Mouse (Mus musculus): Measurements from ENCODE around the gene Gmds. TPM values are rescaled to one million over a fixed set of nuclear protein-coding genes. Genes with fewer than 3 reads are reported as not detected.

The Gmds gene
- polyA plus RNA-seq, 1 experiment from 2014 or later, result 40.5 TPM

GRCm38 (mm10) chr13:32337735-32338512 is 616 bp downstream of the Gmds start:
- 5% methylated on average over 29 of the region's 32 CpGs for whole genome bisulfite sequencing
- ATAC-seq (ENCODE audit: low read depth), result peak; percentile 82
- H3K27ac ChIP-seq (ENCODE audit: low read depth, low read length), result peak overlapping the region; percentile 11; the same call in 1 of the 2 replicates

GRCm38 (mm10) chr13:32318309-32318708 is 20.2 kb downstream of the Gmds start:
- Histone ChIP-seq H3K27me3 (ENCODE audit: control insufficient read depth, insufficient read depth, low read length) (no peaks in the 10 kb centered on the region), H3K36me3 (ENCODE audit: control insufficient read depth, insufficient read depth, low read length) (no peaks in the 10 kb centered on the region), H3K4me3 (ENCODE audit: low read depth, low read length) (no peak overlapping the region), H3K4me1 (ENCODE audit: control insufficient read depth, insufficient read depth, low read length) (no peaks in the 10 kb centered on the region), H3K9ac (replicated peaks; ENCODE audit: low read depth, low read length) (no peak overlapping the region), H3K4me2 (ENCODE audit: low read depth, low read length) (no peak overlapping the region), H3K9me3 (ENCODE audit: control insufficient read depth, low read length) (no peaks in the 10 kb centered on the region), H3K27ac (ENCODE audit: low read depth, low read length) (no peak overlapping the region)
- WGBS, result 86% methylated on average over 4 of the region's 4 CpGs
- no peak for ATAC-seq (ENCODE audit: low read depth)

More at GRCm38 (mm10) chr13:32337735-32338512, 616 bp downstream of the Gmds start:
- Histone ChIP-seq H3K4me2 (ENCODE audit: low read depth, low read length) (peak overlapping the region; percentile 65), H3K9me3 (ENCODE audit: control insufficient read depth, low read length) (no peaks in the 10 kb centered on the region), H3K36me3 (ENCODE audit: control insufficient read depth, insufficient read depth, low read length) (no peaks in the 10 kb centered on the region), H3K4me1 (ENCODE audit: control insufficient read depth, insufficient read depth, low read length) (no peaks in the 10 kb centered on the region), H3K4me3 (ENCODE audit: low read depth, low read length) (peak overlapping the region; percentile 52), H3K9ac (replicated peaks; ENCODE audit: low read depth, low read length) (peak overlapping the region; percentile 52), H3K27me3 (ENCODE audit: control insufficient read depth, insufficient read depth, low read length) (no peaks in the 10 kb centered on the region)

DNA sequence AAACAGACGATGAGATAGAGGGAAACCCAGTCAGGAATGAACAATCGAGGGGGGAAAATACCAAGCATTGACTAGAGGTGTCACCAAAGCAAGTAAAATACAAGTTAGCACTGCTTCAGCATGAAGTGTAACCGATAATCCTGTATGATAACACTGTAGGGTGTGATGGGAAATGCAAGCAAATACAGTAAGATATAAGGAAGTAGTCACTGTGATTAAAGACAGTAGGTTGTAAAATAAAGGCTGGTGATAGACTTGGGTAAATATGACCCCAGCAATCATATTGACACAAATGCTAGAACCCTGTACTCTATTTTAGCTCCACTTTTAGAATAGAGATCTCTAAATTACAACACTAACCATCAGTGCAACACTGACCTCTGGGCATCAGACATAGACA is 21.2 kb downstream of the Gmds start:
- no peak overlapping the region for H3K9ac ChIP-seq (replicated peaks; ENCODE audit: low read depth, low read length)
- ATAC-seq (ENCODE audit: low read depth), result no peak
- H3K27me3 ChIP-seq (ENCODE audit: control insufficient read depth, insufficient read depth, low read length), result no peaks in the 10 kb centered on the region
- H3K9me3 ChIP-seq (ENCODE audit: control insufficient read depth, low read length), result no peaks in the 10 kb centered on the region
- H3K36me3 ChIP-seq (ENCODE audit: control insufficient read depth, insufficient read depth, low read length), result no peaks in the 10 kb centered on the region
- no peak overlapping the region for H3K27ac ChIP-seq (ENCODE audit: low read depth, low read length)
- H3K4me2 ChIP-seq (ENCODE audit: low read depth, low read length), result no peak overlapping the region
- no peaks in the 10 kb centered on the region for H3K4me1 ChIP-seq (ENCODE audit: control insufficient read depth, insufficient read depth, low read length)
- H3K4me3 ChIP-seq (ENCODE audit: low read depth, low read length), result no peak overlapping the region
- 88% methylated on average over 3 of the region's 3 CpGs for WGBS

GRCm38 (mm10) chr13:32312663-32313062 is 25.9 kb downstream of the Gmds start:
- H3K4me3 ChIP-seq (ENCODE audit: low read depth, low read length), result no peak overlapping the region

GRCm38 (mm10) chr13:32311476-32311875 is 27.1 kb downstream of the Gmds start:
- no peaks in the 10 kb centered on the region for H3K27me3 ChIP-seq (ENCODE audit: control insufficient read depth, insufficient read depth, low read length)
- H3K4me3 ChIP-seq (ENCODE audit: low read depth, low read length), result no peak overlapping the region
- no peak overlapping the region for H3K9ac ChIP-seq (replicated peaks; ENCODE audit: low read depth, low read length)
- no peaks in the 10 kb centered on the region for H3K36me3 ChIP-seq (ENCODE audit: control insufficient read depth, insufficient read depth, low read length)
- no peak overlapping the region for H3K4me2 ChIP-seq (ENCODE audit: low read depth, low read length)
- H3K9me3 ChIP-seq (ENCODE audit: control insufficient read depth, low read length), result no peaks in the 10 kb centered on the region
- 91% methylated on average over 2 of the region's 2 CpGs for WGBS
- H3K4me1 ChIP-seq (ENCODE audit: control insufficient read depth, insufficient read depth, low read length), result no peaks in the 10 kb centered on the region
- H3K27ac ChIP-seq (ENCODE audit: low read depth, low read length), result no peak overlapping the region
- no peak for ATAC-seq (ENCODE audit: low read depth)

More at GRCm38 (mm10) chr13:32312663-32313062, 25.9 kb downstream of the Gmds start:
- Histone ChIP-seq H3K9me3 (ENCODE audit: control insufficient read depth, low read length) (no peaks in the 10 kb centered on the region), H3K27ac (ENCODE audit: low read depth, low read length) (no peak overlapping the region), H3K4me2 (ENCODE audit: low read depth, low read length) (no peak overlapping the region), H3K9ac (replicated peaks; ENCODE audit: low read depth, low read length) (no peak overlapping the region), H3K27me3 (ENCODE audit: control insufficient read depth, insufficient read depth, low read length) (no peaks in the 10 kb centered on the region), H3K36me3 (ENCODE audit: control insufficient read depth, insufficient read depth, low read length) (no peaks in the 10 kb centered on the region), H3K4me1 (ENCODE audit: control insufficient read depth, insufficient read depth, low read length) (no peaks in the 10 kb centered on the region)
- no peak for ATAC-seq (ENCODE audit: low read depth)
- WGBS, result 79% methylated on average over 3 of the region's 3 CpGs

DNA sequence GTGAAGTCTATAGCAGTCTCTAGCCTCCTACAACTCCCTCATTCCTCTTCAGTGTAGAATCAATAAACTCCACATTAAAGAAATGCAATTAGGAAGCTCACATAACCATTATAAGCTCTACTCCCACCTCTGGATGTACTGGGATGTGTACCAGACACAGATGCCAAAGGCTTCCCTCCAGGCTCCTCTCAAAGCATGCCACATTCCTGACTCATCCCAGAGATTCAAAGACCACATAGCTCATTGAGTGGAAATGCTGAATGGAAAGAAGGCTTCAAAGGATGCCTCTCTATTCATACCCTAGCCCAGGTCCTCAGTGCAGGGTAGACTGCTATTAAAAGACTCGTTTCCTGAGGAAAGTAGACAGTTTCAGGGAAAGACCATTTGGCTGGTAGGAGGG is 40.1 kb downstream of the Gmds start:
- H3K27ac ChIP-seq (ENCODE audit: low read depth, low read length), result no peak overlapping the region
- H3K4me1 ChIP-seq (ENCODE audit: control insufficient read depth, insufficient read depth, low read length), result no peaks in the 10 kb centered on the region
- H3K9ac ChIP-seq (replicated peaks; ENCODE audit: low read depth, low read length), result no peak overlapping the region
- H3K9me3 ChIP-seq (ENCODE audit: control insufficient read depth, low read length), result no peaks in the 10 kb centered on the region
- no peaks in the 10 kb centered on the region for H3K27me3 ChIP-seq (ENCODE audit: control insufficient read depth, insufficient read depth, low read length)
- H3K4me2 ChIP-seq (ENCODE audit: low read depth, low read length), result no peak overlapping the region
- WGBS, result 10% methylated on average over 1 of the region's 1 CpGs
- no peak overlapping the region for H3K4me3 ChIP-seq (ENCODE audit: low read depth, low read length)
- no peak for ATAC-seq (ENCODE audit: low read depth)
- H3K36me3 ChIP-seq (ENCODE audit: control insufficient read depth, insufficient read depth, low read length), result no peaks in the 10 kb centered on the region

GRCm38 (mm10) chr13:32297398-32297797 is 41.1 kb downstream of the Gmds start:
- Histone ChIP-seq H3K4me1 (ENCODE audit: control insufficient read depth, insufficient read depth, low read length) (no peaks in the 10 kb centered on the region), H3K27me3 (ENCODE audit: control insufficient read depth, insufficient read depth, low read length) (no peaks in the 10 kb centered on the region), H3K9ac (replicated peaks; ENCODE audit: low read depth, low read length) (no peak overlapping the region), H3K36me3 (ENCODE audit: control insufficient read depth, insufficient read depth, low read length) (no peaks in the 10 kb centered on the region), H3K4me3 (ENCODE audit: low read depth, low read length) (no peak overlapping the region), H3K9me3 (ENCODE audit: control insufficient read depth, low read length) (no peaks in the 10 kb centered on the region), H3K4me2 (ENCODE audit: low read depth, low read length) (no peak overlapping the region), H3K27ac (ENCODE audit: low read depth, low read length) (no peak overlapping the region)
- 61% methylated on average over 5 of the region's 5 CpGs for WGBS
- peak; percentile 79; the same call in 1 of the 2 replicates for ATAC-seq (ENCODE audit: low read depth)

DNA sequence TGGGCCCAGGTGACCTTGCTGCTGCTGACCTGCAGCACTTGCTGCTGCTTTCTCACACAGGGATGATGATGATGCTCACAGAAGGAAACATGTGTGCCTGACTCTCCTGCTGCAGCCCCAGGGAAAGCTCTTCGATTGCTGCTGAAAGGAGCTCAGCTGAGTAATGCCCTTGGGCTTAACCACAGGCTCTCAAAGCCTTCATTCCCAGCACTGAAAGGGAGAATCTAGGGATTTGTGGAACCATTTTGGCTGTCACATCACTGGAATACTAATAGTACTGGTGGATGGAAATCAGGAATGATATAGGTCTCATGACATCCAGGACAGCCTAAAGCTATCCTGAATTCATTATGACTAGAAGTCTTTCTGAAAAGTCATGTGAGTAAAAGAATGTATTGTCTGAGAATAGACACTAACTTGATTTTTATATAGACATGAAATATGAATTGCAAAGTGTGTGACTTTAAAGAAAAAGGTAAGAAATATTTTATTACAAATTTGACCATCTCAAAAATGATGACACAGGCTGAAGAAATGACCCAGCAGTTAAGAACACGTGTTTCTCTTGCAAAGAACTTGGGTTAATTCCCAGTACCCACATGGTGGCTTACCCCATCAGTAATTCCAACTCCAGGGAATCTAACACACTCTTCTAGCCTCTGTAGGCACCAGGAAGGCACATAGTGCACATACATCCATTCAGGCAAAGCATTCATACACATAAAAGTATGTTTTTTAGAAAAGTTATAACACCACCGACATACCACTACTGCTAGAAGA is 43.9 kb downstream of the Gmds start:
- Histone ChIP-seq H3K4me3 (ENCODE audit: low read depth, low read length) (no peak overlapping the region), H3K4me2 (ENCODE audit: low read depth, low read length) (no peak overlapping the region), H3K27me3 (ENCODE audit: control insufficient read depth, insufficient read depth, low read length) (no peaks in the 10 kb centered on the region), H3K4me1 (ENCODE audit: control insufficient read depth, insufficient read depth, low read length) (no peaks in the 10 kb centered on the region), H3K27ac (ENCODE audit: low read depth, low read length) (no peak overlapping the region), H3K9me3 (ENCODE audit: control insufficient read depth, low read length) (no peaks in the 10 kb centered on the region), H3K9ac (replicated peaks; ENCODE audit: low read depth, low read length) (no peak overlapping the region), H3K36me3 (ENCODE audit: control insufficient read depth, insufficient read depth, low read length) (no peaks in the 10 kb centered on the region)
- WGBS, result 72% methylated on average over 3 of the region's 3 CpGs
- no peak for ATAC-seq (ENCODE audit: low read depth)

- no peak overlapping the region for H3K9ac ChIP-seq (replicated peaks; ENCODE audit: low read depth, low read length)
- no peak overlapping the region for H3K4me3 ChIP-seq (ENCODE audit: low read depth, low read length)
- ATAC-seq (ENCODE audit: low read depth), result no peak
- no peaks in the 10 kb centered on the region for H3K36me3 ChIP-seq (ENCODE audit: control insufficient read depth, insufficient read depth, low read length)
- H3K9me3 ChIP-seq (ENCODE audit: control insufficient read depth, low read length), result no peaks in the 10 kb centered on the region
- H3K27ac ChIP-seq (ENCODE audit: low read depth, low read length), result no peak overlapping the region
- WGBS, result 91% methylated on average over 2 of the region's 2 CpGs
- H3K4me1 ChIP-seq (ENCODE audit: control insufficient read depth, insufficient read depth, low read length), result no peaks in the 10 kb centered on the region
- H3K4me2 ChIP-seq (ENCODE audit: low read depth, low read length), result no peak overlapping the region
- no peaks in the 10 kb centered on the region for H3K27me3 ChIP-seq (ENCODE audit: control insufficient read depth, insufficient read depth, low read length)
Observed at GRCm38 (mm10) chr13:32272937-32273496, 65.5 kb downstream of the Gmds start.

Measured in neural tube, embryonic 14.5 days (tissue).